Mouse (Mus musculus): ENCODE measurements at regions not wholly inside any gene's neighbourhood (a gene's known extent, or its start where the extent isn't known, plus 50 kb on each side); places are given as distances from the start of the nearest gene placed in this dataset.
A peak's percentile ranks its signal among the peaks of the same experiment; 100 is the strongest.

DNA sequence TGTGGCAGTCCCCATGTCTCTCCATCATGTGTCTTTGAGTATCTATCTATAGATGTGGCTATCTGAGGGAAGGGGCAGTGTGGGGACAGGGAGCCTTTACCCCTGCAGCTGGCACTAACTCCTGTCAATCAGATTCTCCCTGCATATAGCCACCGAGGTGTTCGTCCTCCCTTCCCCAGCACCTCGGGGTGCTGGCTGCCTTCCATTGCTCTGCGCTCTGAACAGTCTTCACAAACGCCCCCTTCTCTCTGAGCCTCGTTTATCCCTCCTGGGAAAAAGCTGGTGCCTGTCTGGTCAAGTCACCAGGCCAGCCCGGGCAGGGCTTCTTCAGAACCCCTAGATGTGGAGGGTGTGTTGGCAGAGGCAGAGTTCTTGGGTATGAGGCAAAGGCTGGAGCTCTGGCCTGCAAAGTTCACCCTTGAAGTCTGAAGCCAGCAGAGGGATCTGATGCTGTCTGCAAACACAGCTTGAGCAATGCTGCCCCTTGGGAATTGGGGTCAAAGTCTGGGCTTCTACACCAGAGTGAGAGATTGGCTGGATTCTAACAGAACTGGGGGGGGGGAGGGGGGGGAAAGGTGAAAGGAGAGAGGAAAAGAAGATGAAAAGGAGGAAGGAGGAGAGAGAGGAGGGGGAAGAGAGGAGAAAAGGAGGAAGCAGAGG, 175.5 kb upstream of the Igsf21 start:
- Histone ChIP-seq H3K27ac (no peak overlapping the region), H3K4me1 (no peaks in the 10 kb centered on the region), H3K4me3 (no peak overlapping the region), H3K4me2 (replicated peaks) (no peak overlapping the region), H3K9me3 (no peaks in the 10 kb centered on the region), H3K36me3 (no peaks in the 10 kb centered on the region), H3K9ac (no peak overlapping the region), H3K27me3 (replicated peaks) (no peaks in the 10 kb centered on the region)
- no peak for ATAC-seq (ENCODE audit: low FRiP score, low read depth)
- WGBS: 78% methylated on average over 7 of the region's 7 CpGs

DNA sequence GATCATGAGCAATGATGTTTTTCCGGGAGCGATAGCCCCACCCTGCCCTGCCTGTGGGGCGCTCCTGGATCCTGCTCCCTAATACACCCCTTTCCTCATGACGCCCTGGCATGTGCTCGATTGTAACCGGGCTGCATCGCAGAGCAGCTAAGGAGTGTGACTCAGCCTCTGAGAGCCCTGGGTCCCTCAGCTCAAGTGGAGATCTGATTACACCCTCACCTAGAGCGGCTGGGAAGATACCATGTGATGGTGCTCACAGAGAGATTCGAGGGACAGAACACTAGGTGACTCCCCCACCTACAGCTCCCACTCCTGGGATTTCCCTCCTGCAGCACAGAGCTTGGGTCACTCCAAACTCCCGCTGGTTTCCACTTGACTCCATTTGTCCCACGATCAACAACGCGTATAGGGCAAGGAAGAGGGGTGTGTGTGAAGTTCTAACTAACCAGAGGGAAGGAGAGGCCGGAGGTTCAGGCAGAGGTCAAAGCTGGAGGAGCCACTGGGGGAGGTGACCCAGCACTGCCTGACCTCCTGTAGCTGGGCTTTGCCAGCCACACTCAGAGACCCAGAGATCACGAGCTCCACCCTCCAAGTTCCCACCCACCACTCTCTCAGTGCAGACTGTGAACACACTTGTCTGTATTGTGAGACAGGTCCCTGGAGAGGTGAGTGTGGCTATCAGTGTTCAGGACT, 173.3 kb upstream of the Igsf21 start:
- H3K9ac ChIP-seq: no peak overlapping the region
- no peak overlapping the region for H3K4me2 ChIP-seq (replicated peaks)
- H3K27ac ChIP-seq: no peak overlapping the region
- no peaks in the 10 kb centered on the region for H3K27me3 ChIP-seq (replicated peaks)
- no peaks in the 10 kb centered on the region for H3K36me3 ChIP-seq
- H3K4me3 ChIP-seq: no peak overlapping the region
- 71% methylated on average over 15 of the region's 15 CpGs for WGBS
- H3K9me3 ChIP-seq: no peaks in the 10 kb centered on the region
- H3K4me1 ChIP-seq: no peaks in the 10 kb centered on the region
- ATAC-seq (ENCODE audit: low FRiP score, low read depth): no peak

DNA sequence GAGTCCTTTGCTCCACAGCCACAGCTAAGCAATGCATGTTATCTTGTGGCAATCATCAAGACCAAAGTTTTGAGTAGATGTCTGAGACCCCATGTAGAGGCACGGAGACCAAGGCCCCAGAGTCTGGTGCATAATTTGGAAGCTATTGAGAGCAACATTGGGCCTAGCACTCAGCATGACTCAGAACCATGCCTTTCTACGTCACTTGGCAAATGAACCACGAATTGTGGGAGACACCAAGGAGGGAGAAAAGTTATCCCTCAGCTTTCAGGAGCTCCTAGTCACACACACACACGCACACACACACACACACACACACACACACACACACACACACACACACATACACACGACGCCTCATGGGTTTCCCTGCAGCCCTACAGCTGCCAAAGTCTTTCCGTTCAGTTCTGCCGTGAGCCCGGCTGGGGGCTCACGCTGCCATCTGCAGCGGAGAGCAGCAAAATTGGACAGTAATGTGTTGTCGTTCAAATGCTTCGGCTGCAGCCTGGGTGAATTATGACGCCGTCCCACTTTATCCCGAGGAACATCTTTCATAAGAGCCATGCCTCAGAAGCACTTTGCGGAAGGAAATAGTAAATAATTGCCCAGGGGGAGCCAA, 165.8 kb upstream of the Igsf21 start:
- Histone ChIP-seq H3K9me3 (no peaks in the 10 kb centered on the region), H3K36me3 (no peaks in the 10 kb centered on the region), H3K4me3 (no peak overlapping the region), H3K27me3 (replicated peaks) (no peaks in the 10 kb centered on the region), H3K27ac (no peak overlapping the region), H3K9ac (no peak overlapping the region), H3K4me2 (replicated peaks) (no peak overlapping the region), H3K4me1 (no peaks in the 10 kb centered on the region)
- ATAC-seq (ENCODE audit: low FRiP score, low read depth): no peak
- WGBS: 67% methylated on average over 17 of the region's 17 CpGs

DNA sequence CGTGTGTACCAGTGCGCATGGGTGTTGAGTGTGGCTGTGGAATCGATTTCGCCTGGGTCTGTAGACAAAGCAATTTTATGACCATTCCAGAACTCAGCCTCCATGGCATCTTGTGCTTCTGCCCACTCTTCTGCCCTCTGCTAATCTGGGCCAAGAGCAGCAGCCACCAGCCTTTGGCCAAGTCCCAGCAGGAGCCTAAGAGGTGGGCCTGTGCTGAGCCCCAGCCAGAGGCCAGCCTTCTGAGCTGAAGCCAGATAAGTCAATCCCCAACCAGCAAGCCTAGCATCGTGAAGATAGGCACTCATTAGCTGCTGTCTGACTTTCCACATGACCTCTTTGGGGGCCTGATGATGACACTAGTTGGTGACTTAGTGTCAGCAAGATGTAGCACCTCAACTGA, 161.9 kb upstream of the Igsf21 start:
- Histone ChIP-seq H3K9ac (no peak overlapping the region), H3K4me2 (replicated peaks) (no peak overlapping the region), H3K36me3 (no peaks in the 10 kb centered on the region), H3K4me3 (no peak overlapping the region), H3K4me1 (peaks cover 17% of the 10 kb centered on the region), H3K27me3 (replicated peaks) (no peaks in the 10 kb centered on the region), H3K27ac (no peak overlapping the region), H3K9me3 (no peaks in the 10 kb centered on the region)
- WGBS: 93% methylated on average over 5 of the region's 5 CpGs
- ATAC-seq (ENCODE audit: low FRiP score, low read depth): no peak

DNA sequence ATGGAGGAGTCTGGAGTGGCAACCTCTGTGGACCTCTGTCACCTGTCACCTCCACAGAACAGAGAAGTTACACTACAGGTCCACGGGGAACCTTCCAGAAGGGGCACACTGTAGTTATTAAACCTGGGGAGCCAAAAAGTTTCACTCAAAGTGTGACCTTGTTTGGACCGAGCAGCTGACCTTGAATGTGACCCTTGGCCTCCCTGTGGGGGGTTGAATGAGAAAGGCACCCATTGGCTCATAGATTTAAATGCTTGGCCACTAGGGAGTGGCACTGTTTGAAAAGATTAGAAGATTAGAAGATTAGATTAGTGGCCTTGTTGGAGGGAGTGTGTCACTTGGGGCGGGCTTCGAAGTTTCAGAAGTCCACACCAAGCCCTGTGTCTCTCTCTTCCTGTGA, 160.3 kb upstream of the Igsf21 start:
- Histone ChIP-seq H3K36me3 (no peaks in the 10 kb centered on the region), H3K27ac (no peak overlapping the region), H3K4me2 (replicated peaks) (peak overlapping the region; percentile 22; the same call in 1 of the 2 replicates), H3K27me3 (replicated peaks) (no peaks in the 10 kb centered on the region), H3K9ac (no peak overlapping the region), H3K4me1 (peaks cover 17% of the 10 kb centered on the region), H3K4me3 (no peak overlapping the region), H3K9me3 (no peaks in the 10 kb centered on the region)
- no peak for ATAC-seq (ENCODE audit: low FRiP score, low read depth)
- 85% methylated on average over 4 of the region's 4 CpGs for WGBS

DNA sequence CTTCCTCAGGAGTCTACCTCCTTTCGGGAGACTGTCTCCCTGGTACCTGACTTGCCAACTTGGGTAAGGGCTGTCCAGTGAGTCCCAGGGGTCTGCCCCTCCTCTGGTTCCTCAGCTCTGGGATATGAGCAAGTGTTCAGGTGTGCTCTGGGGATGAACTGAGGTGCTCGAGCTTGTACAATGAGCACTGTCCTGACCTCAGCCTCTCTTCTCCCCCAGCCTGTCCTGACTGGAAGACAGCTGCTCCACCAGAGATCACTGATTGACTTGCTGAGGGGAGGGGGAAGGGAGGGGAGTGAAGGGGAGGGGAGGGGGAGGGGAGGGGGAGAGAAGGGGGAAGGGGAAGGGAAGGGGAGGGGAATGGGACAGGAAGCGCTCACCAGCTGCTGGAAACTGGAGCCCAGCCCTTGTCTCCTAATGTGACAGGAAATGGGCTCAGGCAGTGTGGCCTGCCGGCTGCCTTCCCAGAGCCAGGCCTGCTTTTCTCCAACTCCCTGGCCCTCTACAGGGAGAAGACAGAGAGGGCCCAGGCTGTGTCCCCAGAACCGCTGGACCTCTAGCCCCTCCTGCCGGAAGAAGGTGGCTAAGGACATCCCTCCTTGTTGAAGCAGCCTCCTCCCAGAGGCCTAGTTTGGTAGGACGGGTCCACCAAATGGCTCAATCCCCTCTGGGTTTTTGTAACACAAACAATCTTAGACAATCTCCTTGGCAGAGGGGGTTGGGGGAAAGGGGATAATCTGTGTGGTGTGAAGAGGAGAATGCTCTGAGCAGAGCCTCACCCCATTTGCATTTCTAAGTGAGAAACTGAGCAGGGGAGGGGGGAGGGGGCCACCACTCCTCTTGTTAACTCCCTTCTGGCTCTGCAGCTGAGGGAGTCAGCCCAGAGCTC, 159.7 kb upstream of the Igsf21 start:
- H3K4me1 ChIP-seq: peaks cover 17% of the 10 kb centered on the region
- 16% methylated on average over 7 of the region's 7 CpGs for WGBS
- H3K9ac ChIP-seq: no peak overlapping the region
- no peak overlapping the region for H3K4me3 ChIP-seq
- no peak overlapping the region for H3K27ac ChIP-seq
- peak; percentile 78 for ATAC-seq (ENCODE audit: low FRiP score, low read depth)
- H3K4me2 ChIP-seq (replicated peaks): peak overlapping the region; percentile 22; the same call in 1 of the 2 replicates
- H3K9me3 ChIP-seq: no peaks in the 10 kb centered on the region
- H3K36me3 ChIP-seq: no peaks in the 10 kb centered on the region
- H3K27me3 ChIP-seq (replicated peaks): no peaks in the 10 kb centered on the region

DNA sequence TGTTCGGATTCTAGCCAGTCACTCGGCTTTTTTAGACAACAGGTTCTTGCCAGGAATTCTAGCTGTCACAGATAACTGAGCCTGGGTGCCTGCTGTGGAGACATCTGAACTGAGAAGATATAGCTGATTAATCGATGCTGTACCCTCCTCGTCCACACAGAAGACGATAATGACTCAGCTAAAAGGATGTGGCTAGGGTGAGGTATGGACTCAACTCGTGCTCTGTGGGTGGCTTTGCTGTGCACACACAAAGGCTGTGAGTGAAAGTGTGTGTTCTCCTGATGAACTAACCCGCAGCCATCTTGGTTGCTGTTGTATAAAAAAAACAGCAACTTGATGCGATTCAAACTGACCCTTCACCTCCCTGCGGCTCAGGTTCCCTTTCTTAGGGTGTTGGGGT, 158.8 kb upstream of the Igsf21 start:
- no peak overlapping the region for H3K9ac ChIP-seq
- no peaks in the 10 kb centered on the region for H3K36me3 ChIP-seq
- no peak overlapping the region for H3K27ac ChIP-seq
- 83% methylated on average over 9 of the region's 9 CpGs for WGBS
- no peak overlapping the region for H3K4me2 ChIP-seq (replicated peaks)
- no peak overlapping the region for H3K4me3 ChIP-seq
- H3K4me1 ChIP-seq: peaks cover 17% of the 10 kb centered on the region
- no peak for ATAC-seq (ENCODE audit: low FRiP score, low read depth)
- no peaks in the 10 kb centered on the region for H3K27me3 ChIP-seq (replicated peaks)
- H3K9me3 ChIP-seq: no peaks in the 10 kb centered on the region

DNA sequence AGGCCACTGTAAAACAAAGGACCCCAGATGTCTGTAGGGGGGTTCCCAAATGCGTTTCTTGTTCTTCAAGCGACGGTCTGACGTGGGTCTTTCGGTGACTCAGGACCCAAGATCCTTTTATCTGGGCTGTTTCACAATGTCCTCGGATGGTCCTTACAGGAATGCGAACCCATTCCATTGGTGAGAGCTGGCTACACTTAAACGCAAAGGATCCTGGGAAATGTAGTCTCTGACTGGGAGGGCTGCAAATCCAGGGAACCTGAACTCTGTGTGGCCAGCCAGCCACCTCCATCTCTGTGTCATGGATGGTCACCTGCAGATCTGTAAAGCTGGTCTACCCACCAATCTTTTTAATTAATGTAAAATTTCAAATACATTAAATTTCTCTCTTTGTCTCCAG, 156.5 kb upstream of the Igsf21 start:
- Histone ChIP-seq H3K9me3 (no peaks in the 10 kb centered on the region), H3K4me3 (no peak overlapping the region), H3K27ac (no peak overlapping the region), H3K4me1 (peaks cover 17% of the 10 kb centered on the region), H3K36me3 (no peaks in the 10 kb centered on the region), H3K4me2 (replicated peaks) (no peak overlapping the region), H3K9ac (no peak overlapping the region), H3K27me3 (replicated peaks) (no peaks in the 10 kb centered on the region)
- 31% methylated on average over 8 of the region's 8 CpGs for WGBS
- ATAC-seq (ENCODE audit: low FRiP score, low read depth): no peak

DNA sequence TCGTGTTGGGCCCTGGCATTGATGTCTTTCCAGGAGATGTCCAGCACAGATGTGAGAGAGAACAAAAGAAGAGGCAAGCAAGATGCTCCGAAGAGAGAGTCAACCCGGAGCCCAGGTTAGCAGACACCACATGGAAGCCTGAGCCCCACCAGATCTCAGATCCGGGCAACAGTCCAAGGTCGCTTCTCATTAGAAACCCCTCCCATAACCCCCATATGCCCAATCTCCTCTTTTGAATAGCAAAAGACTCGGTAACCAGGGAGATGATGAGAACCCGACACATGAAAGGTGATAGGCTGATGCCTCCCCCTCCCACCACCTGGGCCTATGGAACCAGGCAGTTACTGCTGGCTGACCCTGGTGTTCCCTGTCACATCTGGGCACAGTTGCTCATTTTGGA, 155.7 kb upstream of the Igsf21 start:
- peaks cover 17% of the 10 kb centered on the region for H3K4me1 ChIP-seq
- H3K4me2 ChIP-seq (replicated peaks): no peak overlapping the region
- no peak overlapping the region for H3K27ac ChIP-seq
- no peak overlapping the region for H3K9ac ChIP-seq
- H3K9me3 ChIP-seq: no peaks in the 10 kb centered on the region
- WGBS: 75% methylated on average over 7 of the region's 7 CpGs
- no peak overlapping the region for H3K4me3 ChIP-seq
- no peaks in the 10 kb centered on the region for H3K36me3 ChIP-seq
- no peak for ATAC-seq (ENCODE audit: low FRiP score, low read depth)
- H3K27me3 ChIP-seq (replicated peaks): no peaks in the 10 kb centered on the region

DNA sequence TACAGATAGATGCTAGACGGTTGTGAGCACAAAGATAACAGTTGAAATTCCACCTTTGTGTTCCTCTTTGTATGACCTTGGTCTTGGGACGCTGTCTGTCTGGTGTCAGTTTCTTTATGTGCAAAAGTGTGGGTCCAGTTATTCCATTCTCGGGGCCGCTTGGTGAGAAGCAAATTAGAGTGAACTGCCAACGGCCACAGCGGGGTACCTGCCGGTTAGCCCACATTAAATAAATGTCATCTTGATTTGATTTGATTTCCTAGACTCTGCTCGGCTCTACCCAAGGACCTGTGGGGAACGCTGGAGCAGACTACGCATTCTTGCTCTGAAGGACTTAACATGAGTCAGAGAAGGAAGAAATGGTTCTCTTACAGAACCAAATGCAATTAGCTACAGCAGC, 155.0 kb upstream of the Igsf21 start:
- H3K4me2 ChIP-seq (replicated peaks): no peak overlapping the region
- H3K4me1 ChIP-seq: peaks cover 11% of the 10 kb centered on the region
- no peaks in the 10 kb centered on the region for H3K27me3 ChIP-seq (replicated peaks)
- ATAC-seq (ENCODE audit: low FRiP score, low read depth): no peak
- H3K9ac ChIP-seq: no peak overlapping the region
- H3K9me3 ChIP-seq: no peaks in the 10 kb centered on the region
- WGBS: 89% methylated on average over 10 of the region's 10 CpGs
- H3K36me3 ChIP-seq: no peaks in the 10 kb centered on the region
- H3K4me3 ChIP-seq: no peak overlapping the region
- H3K27ac ChIP-seq: no peak overlapping the region

DNA sequence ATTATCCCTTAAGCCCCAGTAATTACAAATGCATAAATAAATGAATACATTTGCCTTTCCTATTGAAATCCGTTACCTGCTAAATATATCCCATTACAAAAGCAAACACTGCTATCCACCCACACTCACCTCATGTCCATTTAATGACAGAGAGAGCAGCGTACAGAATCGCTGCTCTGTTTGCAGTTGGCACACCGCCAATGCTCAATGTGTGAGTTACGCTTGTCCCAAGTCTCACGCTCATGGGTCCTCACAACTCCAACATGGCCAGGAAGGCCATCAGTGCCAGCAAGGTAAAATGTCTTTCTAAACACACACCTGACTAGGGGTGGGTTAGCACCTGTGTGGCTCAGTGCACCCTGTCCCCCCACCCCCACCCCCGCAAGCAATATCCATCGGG, 150.0 kb upstream of the Igsf21 start:
- Histone ChIP-seq H3K27me3 (replicated peaks) (no peaks in the 10 kb centered on the region), H3K9ac (no peak overlapping the region), H3K4me2 (replicated peaks) (no peak overlapping the region), H3K4me3 (no peak overlapping the region), H3K36me3 (no peaks in the 10 kb centered on the region), H3K4me1 (no peaks in the 10 kb centered on the region), H3K9me3 (no peaks in the 10 kb centered on the region), H3K27ac (no peak overlapping the region)
- WGBS: 76% methylated on average over 8 of the region's 8 CpGs
- no peak for ATAC-seq (ENCODE audit: low FRiP score, low read depth)

DNA sequence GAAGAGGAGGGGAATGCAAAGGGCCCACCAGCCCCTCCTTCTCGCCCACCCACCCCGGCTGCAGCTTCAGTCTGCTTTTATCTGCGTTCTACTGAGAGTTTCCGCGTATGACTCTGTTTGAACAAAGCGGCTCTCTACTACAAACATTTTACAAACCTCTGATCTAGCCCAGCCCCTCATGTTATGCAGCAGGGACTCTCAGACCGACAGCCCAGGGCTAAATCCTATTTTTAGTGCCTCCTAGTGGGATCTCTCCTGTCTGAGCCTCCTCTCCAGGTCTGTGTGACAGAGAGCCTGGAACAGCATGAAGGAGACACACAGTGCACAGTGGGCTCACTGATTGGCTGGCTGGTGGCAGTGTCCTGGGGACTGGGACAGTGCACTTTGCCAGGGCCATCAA, 145.7 kb upstream of the Igsf21 start:
- Histone ChIP-seq H3K36me3 (no peaks in the 10 kb centered on the region), H3K4me2 (replicated peaks) (no peak overlapping the region), H3K4me3 (no peak overlapping the region), H3K4me1 (peaks cover 4% of the 10 kb centered on the region), H3K27ac (no peak overlapping the region), H3K9ac (no peak overlapping the region), H3K27me3 (replicated peaks) (no peaks in the 10 kb centered on the region), H3K9me3 (no peaks in the 10 kb centered on the region)
- no peak for ATAC-seq (ENCODE audit: low FRiP score, low read depth)
- WGBS: 66% methylated on average over 7 of the region's 7 CpGs
